Mouse (Mus musculus) frontal cortex, postnatal 25 days (tissue): Measurements from ENCODE around the gene Meis2.

ENCODE experiments used
- DNase-seq, 2 experiments: peaks; one replicate each; pipeline ENCODE4 v3.0.0; 2022; ENCODE audit warnings: low spot score in 2 of 2

Gene Meis2

DNA sequence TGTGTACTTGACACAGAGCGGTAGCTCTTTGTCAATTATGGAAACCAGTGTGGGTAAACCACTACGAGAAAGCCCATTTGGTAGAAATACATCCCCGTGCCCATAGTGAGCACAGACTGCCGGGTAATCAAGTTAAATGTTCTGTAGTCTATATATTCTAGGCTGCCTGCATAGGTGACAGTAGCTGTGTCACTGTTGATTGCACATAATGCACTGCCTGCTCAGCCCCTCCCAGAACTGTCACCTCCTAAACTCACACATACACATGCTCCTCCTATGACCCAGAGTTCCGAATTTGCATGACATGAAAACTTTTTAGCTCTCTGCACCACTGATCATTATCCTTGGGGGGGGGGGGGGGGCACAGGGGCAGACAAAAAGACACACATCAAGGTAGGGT, 65.1 kb downstream of the Meis2 start:
- DNase-seq, result no peak

DNA sequence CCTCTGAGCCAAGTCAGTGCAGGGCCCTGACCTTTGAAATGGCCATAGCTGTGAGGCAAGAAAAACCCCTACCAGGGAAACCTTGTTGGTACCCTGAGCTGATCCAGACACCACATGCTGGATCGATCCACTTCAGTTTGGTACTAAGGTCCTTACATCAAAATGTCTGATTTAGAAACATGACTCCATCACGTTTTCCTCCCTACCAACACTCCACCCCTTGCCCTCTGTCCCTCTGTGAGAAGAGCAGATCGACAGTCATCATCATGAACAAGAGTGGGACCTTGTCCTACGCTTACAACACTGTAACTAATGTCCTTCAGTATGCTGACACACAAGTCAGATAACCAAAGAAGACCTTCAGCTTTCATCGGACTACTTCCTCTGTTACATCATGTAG, 66.8 kb downstream of the Meis2 start:
- no peak for DNase-seq

DNA sequence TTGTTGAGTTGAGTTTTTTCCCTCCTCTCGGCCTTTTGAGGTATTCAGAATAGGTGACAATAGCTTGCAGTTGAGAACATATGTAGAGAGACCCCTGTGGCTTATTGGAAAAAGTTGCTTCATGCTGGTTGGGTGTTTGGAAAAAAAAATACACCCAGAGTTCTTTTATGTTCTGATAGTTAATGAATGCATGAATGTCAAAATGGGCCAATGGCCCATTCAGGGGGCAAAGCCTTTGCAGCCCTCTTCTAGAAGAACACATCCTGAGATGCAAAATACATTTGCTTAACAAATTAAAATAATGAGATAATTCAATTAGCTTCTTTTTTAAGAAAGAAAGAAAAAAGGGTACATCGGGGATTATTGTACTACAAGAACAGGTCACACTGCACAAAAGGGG, 69.2 kb downstream of the Meis2 start:
- DNase-seq, result no peak

DNA sequence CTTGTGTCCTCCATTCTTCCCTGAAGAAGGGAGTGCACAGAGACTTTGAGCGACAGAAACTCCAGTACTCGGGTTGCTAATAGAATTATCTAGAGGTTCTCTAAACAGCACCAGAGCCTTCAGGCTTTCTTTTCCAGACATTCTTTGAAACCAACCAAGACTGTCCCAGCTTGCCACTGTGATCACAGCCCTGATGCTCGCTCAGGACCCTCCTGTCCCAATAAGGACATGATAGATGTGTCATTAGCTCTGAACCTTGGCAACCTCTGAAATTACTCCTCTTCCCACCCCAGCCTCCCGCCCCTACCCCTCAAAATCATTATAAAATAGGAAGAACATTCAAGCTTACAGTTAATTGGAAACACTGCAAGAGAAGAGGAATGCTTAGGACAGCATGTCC, 71.8 kb downstream of the Meis2 start:
- DNase-seq, result no peak

DNA sequence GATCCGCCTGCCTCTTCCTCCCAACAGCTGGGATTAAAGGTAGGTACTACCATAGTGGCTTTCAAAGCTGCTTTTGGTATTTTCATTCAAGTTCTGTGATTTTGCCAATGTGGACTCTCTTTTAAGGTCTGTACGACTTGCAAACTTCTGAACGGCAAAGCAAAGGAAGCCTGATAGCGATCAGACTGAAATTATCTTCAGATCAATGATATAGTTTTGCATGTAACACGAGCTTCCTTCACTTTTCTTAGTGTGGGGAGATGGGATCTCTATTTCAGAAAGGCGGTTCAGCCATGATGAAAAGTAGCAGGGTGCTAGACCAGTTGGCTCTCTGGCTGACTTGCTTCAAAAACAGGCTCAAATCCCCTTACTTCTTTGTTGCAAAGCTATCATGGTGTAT, 76.4 kb downstream of the Meis2 start:
- DNase-seq, result no peak

DNA sequence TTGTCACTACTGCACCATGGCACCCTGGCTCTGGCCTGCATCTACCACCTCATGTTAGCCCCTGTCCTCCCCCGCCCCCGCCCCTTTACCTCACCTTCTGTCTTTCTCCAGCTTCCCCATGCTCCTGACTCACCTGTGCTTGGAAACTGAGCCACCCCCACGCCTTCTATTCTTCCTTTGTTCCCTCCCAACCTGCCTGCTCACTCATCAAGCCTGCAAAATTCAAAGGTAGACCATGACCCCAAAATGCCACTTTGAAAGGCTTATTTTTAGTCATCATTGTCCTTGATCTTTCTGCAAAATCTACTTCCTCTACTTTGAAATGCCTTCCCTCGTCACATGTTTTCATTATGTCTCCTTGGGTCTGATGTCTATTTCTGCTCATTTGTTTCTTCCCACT, 77.2 kb downstream of the Meis2 start:
- DNase-seq, result no peak

DNA sequence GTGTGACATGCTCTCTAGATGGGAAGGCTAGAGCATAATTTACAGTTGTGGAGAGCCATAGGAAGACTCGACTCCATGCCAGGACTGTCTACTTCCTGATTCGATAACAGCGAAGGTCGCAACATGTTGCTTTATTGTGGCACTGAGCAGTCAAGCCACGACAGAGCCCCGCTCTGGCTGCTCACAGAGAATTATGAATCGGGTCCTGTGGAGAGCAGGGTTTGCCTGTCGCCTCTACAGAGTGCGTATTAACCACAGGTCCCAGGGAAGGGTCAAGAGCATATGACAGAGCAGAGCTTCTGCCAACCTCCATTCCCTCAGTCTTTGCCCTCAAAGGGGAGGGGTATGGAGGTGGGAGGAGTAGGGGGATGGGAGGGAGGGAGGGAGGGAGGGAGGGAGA, 80.7 kb downstream of the Meis2 start:
- DNase-seq, result no peak

DNA sequence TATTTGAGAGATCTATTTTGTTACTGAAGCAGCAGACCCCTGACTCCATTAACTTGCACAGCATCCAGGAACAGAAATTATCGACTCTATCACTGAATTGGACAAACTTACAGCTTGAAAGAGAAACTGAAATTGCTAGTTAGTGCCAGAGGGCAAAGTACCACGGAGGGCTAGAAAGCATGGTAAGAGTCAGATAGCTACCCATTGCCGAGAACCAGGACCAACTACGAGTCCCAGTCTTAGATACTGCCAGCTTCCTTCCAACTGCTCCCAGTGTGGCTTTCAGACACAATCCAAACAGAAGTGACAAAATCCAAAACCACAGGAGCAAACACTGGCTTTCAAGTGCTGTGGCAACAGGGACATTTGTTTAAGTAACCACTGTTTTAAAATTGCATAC, 81.2 kb downstream of the Meis2 start:
- DNase-seq, result no peak

DNA sequence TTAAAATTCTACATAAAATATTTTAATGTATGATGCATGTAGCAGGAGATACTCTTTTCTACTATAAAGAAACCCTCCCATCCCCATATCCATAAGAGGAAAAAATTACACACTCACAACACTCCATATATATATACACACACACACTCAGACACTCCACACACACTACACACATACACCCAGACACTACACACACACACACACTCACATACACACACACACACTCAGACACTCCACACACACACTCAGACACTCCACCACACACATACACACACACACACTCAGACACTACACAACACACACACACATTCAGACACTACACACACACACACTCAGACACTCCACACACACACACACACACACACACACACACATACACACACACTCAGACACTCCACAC, 85.1 kb downstream of the Meis2 start:
- no peak for DNase-seq

DNA sequence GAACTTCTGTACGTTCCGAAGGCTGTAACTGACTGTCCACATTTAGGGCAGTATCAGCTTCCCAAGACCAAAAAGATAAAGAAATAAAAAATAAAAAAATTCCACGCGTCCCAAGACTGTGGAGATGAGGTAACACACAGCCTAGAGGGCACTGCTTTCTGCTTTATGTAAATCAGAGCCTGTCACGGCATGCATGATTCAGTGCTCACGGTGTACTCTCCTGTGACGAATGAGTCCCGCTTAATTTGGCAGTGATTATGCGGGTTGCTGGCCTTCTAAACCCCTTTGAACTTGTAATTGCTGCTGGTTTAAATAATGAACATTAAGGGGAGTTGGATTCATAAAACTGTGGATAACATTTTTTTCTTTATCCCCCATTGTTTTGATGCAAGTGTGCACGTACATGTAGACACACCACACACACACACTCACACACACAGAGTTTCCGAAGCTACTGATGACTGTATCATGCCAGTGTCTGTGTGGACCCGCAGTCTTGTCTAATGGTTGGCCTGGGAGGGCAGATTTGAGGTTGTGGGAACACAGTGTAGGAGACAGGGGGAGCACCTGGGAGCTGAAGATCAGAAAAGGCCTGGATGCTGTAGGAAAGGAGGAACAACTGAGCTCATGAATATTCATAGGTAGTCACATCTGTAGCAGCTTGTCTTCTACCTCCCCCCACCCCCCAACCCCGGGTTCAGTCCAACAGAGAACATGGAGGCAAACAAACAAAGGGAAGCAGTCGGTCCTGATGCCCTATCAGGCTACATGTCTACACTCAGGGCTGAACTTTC, 85.8 kb downstream of the Meis2 start:
- no peak for DNase-seq

DNA sequence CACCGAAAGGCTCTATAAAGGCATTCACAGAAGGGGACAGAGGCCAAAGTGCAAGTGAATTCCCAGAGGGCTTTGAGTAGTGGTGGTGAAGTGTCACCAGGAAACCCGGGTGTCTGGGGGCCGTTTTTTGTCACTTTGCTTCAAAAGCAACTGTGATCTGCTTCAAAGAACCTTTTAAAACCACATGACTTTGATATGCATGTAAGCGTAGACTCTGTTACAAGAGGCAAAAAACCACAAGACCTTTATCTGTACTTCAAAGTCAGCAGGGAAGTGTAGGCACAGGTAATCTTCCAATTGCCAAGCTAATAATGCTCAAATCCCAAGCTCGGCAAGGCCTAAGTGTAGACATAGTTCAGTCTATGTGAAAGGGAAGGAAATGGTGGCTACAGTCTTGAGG, 87.0 kb downstream of the Meis2 start:
- no peak for DNase-seq

DNA sequence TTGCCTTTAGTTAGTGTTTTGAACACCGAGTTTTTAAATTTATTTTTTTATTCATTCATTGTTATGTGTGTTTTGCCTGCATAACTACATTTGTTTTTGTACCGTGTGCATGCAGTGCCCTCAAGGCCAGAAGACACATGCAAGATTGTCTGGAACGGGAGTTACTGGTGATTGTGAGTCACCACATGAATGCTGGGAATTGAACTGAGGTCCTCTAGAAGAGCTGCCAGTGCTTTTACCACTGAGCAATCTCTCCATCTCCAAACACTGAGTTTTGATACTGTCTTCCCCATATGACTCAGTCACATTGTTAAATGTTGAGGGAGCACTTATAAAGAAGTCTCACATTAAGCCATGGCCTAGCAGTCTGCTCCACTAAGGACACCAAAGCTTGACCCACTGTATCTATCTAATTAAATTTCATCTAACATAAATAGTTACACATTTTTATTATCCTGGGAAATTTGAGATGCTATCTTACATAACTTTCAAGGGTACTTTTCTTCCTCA, 94.3 kb downstream of the Meis2 start:
- DNase-seq, result no peak

DNA sequence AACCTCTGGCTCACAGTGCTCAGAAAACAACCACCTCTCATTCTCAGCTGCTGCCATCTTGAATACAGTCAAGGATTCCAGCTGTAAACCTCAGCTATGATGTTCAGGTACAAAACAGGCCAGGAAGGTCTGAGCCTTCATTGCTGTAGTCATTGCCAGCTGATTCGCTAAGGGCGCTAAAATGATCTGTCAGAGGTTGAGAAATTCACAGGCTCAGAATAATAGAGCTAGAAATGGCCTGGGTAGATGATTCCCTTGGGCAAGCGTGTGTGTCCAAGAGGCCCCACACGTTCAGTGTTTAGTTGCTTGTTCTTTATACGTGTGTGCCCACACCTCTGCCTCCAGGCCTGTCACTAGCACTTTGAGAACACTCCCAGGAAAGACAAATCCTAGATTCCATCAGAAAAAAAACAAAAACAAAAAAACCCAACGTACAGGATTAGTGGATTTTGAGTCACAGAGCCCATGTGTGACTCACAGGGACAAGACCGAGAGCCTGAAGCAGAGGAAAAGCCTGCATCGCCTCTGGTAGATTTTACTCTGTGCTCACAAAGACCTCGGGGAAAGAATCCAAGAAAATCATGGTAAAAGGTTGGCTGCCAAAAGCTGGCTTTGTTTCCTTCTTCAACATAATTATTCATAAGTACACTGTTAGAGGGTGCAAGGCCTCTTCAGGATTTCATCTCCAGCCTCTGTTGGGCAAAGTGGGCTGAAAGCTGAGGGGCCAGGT, 95.4 kb downstream of the Meis2 start:
- DNase-seq, result no peak

DNA sequence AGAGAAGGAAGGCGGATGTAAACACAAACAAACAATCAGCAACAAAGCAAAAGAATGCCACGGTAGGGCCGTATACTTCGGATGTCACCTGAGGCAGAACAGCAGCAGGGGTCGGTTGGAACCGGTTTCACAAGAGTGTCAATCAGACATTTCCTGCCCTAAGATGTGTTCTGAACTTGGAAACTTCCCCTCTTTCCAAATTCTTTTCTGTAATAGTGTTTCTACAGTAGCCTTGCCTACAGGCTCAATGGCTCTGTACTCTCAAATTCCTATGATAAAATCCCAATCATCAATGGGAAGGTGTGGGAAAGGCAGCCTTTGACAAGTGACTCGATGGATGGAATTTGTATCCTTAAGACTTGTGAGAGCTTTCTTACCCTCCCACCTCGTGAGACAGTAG, 96.4 kb downstream of the Meis2 start:
- DNase-seq, result no peak

DNA sequence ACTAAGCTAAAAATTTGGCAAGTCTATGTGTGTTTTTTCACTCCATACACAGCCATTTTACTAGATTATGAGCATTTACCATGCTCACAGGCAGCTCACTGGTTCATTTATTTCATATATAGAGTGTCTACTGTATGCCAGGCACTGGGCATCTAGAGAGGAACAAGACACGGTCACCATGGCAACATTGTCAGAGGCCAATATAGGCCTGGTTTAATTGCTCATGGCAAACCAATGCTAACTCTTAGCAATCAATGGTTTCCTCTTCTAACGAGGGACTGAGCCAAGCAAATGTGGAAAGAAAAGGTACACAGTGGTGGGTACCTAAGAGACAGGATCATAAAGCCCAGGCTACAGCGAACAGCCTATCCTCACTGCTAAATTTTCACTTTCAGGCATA, 100.7 kb downstream of the Meis2 start:
- no peak for DNase-seq

DNA sequence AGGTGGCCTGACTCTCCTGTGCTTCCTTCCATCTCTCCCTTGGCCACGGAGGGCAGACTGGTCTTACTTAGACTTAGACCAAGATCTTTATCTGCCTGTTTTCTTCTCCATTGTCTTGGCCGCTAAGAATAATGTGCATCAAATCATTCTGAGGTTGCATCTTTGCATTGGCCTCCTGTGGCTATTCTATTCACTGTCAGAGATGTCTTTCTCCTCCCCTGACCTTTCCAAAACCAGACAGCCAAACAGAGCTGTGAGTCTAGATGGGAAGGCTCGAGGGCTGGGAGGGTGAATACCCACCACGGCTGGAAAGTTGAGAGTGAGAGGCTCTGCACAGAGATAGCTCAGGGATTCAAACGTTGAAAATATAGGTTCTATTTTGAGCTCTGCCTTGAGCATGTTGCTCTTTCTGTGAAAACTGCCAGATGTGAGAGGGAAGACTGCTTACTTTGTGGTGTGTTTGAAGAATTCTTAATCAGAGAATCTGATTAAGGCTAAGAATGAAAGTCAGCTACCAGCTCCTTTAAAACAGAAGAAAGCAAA, 102.3 kb downstream of the Meis2 start:
- no peak for DNase-seq

DNA sequence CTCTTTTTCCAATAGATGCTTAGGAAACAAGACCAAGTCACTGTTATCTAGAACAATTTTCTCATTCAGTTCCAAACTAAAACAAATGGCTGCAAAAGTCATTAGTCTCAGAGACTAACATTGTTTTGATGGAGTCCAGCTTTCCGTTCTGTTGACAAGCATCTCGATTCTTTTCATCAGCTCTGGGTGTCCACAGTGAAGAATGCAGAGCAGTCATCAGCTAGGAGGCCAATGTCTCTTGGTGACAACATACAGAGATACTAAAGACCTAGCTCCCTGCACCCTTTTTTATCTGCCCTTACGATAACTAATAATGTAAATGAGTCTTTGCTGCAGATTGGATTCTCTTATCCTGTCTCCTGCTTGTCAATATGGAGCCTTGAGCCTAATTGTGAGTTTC, 102.9 kb downstream of the Meis2 start:
- DNase-seq, result no peak

DNA sequence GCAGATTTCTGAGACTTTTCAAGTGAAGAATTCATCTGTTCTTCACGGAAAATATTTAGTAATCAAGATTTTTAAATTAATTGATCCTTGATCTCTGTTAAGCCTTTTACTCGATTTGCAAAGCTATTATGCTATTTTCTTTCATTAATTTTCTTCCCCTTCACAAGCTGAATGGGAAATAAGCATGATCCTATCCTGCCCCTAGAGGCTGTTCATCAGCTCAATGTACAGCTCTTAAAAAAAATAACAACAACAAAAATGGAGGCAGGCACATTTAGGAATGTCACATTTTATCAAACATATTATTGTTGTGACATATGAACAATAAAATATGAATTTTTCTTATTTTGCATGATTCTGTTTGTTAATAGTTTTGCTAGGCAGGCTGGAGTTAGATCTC, 103.5 kb downstream of the Meis2 start:
- DNase-seq, result no peak

DNA sequence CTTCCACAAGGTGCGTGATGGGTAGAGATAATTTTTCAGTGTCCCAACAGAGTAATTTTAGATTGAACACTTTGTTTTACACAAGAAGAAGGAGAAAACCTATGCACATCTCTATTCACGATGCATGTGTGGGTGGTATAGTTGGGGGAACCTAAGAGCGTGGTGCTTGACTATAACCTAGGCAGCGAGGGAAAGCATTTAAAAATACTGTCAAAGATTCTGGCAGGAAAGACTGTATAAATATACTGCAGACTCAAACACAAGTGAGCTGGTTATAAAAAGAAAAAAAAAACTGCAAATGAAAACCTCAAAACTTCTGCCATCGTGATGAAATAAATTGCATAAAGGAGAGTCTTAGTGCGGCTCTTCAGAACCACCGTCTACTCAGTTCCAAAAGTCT, 105.0 kb downstream of the Meis2 start:
- DNase-seq, result no peak

DNA sequence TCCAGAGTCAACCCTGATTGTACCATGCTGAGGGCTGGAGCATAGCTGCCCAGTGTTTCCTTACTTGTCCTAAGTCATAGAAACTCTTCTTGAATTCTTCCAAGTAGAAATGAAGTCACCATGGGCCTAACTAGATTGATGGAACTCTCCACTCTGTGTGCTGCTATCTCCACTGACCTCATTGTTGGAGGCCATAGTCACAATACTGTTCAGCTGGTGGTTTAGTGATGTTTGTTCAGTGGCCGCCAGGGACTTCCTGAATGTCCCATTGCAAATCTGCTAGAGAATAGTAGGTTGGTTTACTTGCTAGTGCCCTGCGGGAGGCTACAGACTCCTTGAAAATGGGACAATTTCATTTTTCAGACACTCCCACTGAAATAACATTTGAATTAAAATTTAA, 108.9 kb downstream of the Meis2 start:
- no peak for DNase-seq

DNA sequence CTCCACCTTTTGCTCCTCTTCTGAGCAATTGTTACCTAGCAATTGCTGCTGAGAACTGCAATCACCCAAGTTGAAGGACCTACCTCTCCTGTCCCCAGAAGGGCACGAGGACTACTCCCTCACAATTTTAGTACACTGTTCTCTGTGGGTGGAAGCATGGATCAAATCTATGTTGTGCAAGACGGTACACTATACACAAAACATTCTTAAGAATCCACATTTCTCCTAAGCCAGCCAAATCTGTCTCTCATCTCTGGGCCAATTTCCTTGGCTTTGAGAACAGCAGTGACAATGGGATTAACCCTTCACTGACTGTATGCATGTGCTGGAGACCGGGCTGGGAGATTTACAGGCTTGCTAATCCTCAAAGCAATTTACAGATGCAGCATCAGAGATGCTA, 115.0 kb downstream of the Meis2 start:
- DNase-seq, result no peak

DNA sequence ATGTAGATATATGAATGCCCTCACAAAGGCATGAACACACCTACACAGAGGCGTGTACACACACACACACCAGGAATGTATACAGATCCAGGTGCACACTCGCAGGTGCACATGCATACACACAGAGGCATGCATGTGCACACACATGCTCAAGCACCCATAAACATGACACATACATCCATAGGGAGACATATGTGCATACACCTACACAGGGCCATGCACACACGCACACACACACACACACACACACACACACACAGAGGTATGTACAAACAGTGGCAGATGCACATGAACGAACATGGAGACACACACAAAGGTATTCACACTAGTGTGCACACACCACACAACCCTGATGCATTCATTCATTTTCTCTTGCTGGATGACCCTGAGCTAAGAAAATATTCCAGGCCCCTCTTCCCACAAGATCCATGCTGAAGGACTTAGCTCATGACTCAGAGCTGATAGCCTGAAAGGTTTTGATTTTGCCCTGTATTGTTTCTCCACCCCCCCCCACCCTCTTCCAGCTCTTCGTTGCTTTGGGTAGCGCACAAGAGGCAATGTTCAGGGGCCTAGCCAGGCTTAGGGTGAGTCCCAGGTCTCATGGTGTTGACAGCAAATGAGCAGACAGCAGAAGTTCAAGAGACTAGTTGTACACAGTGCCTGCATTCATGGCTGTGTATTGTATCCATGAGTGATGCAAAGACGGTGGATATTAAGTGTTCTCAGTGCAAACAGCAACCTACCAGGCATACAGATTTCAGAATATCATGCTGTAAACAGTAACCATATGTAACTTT, 116.8 kb downstream of the Meis2 start:
- DNase-seq, result no peak
